Mouse (Mus musculus) fibroblast of lung, adult 2 months (primary cell): ENCODE data around the gene Tmem236.

Experiments
- DNase-seq: peaks from one replicate; pipeline ENCODE4 v3.0.0-alpha.2; 2011; ENCODE audit warnings: low read depth

The Tmem236 gene

DNA sequence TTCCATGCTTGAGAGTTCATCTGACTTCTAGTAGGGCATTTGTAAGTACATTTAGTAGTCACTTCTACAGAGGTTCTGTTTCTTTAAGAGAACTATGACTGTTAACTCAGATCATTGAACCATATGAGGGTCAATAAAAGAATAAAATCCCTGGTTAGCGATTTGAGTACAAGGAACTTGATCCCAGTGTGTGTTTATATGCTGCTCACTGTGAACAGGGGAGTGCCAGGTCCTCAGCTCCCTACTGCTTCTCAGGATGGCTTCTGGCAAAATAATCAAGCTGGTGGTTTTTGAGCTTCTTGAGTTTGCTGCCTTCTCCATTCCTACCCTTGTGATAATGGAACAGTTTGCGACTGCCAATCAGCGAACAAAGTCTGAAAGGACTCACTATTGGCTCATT is at the start of gene Tmem236:
TSS of gene Tmem236 (plus strand) at position 190 of the 400 bp plus-strand sequence.
- DNase-seq, result no peak

DNA sequence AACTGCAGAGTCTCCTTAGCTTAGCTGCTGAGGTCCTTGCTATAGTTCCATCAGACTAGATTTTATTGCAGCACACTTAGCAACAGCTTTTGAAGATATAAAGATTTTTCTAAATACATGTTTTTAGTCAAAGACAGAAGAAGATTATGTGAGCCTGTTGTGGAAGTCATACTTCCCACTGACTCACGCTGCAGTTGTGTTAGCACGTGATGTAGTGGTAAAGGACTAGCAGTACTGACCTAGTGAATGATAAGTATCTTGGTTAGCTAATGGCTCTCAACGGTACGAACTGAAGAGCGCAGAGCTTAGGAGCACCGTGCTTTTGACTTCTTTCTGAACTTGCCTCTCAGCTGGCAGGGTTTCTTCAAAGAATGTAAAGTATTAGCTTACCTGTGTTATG is 47.9 kb upstream of the Tmem236 start:
- DNase-seq, result no peak

DNA sequence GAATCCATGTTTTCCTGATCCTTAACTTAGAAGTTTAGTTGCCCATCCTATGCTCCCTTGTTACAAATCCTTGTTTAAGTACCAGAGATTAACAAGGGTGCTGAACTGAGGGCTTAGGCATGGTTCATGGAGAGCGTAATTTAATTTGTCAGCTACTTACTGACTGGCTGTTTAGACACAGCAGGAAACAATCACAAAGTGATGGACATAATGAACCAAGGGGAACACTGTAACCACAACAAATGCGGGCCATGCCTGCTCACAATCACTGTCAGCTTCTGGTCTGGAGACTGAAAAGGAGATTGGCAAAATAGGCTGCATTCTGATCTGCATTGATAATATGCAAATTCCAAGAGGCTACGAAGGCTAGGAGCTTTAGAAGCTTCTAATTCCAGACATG is 46.7 kb upstream of the Tmem236 start:
- no peak for DNase-seq

- no peak for DNase-seq
These were observed 43.5 kb upstream of the Tmem236 start for GRCm38 (mm10) chr2:14130641-14131339.

DNA sequence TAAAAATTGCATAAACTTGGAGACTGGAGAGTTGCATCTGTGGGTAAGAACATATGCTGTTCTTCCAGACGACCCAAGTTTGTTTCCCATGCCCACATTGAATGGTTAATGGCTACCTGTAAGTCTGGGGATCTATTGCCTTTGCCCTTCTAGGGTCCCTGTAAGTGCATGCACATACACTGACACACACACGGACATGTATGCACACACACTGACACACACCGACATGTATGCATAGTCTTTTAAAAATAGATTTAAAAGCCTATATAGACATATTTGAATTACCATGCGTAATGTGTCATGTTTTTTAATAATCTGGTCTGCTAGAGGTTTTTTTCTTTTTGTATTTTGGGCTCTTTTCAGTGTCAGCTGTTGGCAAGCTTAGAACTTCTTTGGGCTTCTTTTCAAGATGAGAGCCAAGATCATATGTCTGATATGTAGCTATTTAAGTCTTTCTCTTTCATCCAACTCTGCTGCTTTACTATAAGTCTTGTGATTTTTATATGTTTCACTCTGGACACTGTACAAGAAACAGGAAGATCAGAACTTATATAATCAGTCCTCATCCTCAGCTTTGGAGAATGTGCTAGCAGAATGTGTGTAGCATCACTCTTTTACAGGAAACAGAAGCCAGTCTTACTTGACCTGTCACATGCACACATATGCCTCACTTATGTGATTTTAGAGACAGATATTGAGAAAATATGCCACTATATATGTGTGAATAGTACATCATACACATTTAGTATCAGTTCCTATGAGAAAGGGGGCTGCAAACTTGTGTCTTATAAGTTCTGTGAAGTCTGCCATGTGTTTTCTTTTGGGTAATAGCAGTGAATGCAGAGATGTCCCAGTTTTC is 41.6 kb upstream of the Tmem236 start:
- DNase-seq, result no peak

DNA sequence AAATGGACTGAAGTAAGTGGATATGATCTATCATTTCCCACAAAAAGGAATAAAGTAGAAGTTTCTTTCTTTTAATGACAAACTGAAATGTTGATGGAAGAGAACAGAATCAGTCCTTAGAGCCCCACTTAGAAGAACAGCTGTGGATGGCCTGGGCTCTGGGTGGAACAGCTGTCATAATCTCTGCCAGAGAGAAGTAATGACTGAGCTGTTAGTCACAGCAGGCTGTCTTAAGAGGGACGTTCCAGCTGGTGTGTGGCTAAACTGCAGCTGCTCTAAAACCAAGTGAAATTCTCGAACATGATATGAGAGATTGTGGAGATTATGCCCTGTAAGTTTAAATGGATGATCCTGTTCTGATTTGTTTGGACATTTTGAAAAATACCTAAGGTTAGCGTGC is 37.4 kb upstream of the Tmem236 start:
- DNase-seq, result peak; percentile 16

- no peak for DNase-seq
These were observed 34.7 kb upstream of the Tmem236 start for GRCm38 (mm10) chr2:14139590-14139989.

DNA sequence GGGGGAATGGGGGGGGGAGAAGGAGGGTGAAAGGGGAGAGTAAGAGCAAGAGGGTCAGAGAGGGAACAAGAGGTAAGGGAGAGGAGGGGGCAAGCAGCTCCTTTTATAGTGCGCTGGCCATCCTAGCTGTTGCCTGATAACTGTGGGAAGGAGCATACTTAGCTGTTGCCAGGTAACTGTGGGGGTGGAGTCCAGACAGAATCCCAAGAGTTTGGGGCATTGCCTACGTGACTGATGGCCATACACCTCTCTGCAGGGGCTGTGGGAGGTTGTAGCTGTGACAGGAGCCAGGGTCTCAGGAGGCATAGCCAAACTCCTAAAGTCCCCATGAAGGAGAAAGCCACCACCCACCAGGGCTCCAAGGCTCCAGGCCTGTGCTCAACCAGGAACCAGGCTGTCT is 34.3 kb upstream of the Tmem236 start:
- no peak for DNase-seq

DNA sequence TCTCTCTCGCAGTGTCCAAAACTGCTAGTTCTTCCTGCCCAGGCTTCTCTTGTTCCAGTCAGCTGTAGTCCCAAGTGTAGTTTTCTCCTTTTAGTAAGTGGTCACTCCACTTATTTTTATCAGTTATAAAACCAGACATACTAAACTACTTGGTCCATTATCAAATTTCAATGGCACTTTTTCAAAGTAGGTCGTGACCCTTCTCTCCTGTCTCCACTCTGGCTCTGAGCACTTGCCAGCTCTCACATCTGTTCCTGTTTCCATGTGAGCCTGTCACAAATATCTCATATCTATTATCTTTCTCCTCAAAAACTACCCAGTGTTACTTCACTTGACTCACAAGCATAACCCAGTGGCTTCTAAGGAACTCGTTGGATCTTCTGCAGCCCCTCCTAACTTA is 29.0 kb upstream of the Tmem236 start:
- no peak for DNase-seq

GRCm38 (mm10) chr2:14146913-14147312 is 27.4 kb upstream of the Tmem236 start:
- no peak for DNase-seq

DNA sequence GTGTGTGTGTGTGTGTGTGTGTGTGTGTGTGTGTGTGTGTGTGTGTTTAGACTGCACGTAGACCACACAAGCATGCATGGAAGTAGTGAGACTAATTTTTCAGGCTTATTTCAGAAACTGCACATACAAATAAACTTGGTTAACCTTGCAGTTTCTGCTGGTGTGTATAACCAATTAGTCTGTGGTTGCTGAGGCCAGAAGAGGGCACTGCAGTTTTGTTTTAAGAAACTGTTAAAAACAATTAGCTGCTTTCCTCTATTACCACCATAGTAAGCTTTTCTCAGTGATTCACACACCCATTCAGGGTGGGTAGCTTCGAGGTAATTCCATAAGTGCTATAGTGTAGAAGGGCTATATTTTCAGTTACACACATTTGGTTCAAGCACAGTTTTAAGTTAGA is 23.5 kb upstream of the Tmem236 start:
- DNase-seq, result no peak

GRCm38 (mm10) chr2:14151854-14152253 is 22.5 kb upstream of the Tmem236 start:
- DNase-seq, result no peak

DNA sequence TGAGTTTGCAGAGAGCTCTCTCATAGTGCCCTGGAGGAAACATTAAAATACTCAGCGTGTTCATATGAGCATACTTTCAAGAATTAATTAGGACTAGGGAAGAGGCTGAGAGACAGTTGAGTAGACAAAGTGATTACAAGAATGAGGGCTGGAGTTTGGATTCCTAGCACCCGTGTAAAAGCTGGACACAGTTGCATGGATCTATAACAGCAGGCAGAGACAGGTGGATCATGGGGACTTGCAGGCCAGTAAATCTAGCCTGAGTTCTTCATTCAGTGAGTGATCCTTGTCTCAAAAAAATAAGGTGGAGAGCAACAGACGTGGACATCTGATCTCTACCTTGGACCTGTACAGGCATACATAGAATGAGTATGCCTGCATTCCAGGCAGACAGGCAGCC is 15.3 kb upstream of the Tmem236 start:
- no peak for DNase-seq

DNA sequence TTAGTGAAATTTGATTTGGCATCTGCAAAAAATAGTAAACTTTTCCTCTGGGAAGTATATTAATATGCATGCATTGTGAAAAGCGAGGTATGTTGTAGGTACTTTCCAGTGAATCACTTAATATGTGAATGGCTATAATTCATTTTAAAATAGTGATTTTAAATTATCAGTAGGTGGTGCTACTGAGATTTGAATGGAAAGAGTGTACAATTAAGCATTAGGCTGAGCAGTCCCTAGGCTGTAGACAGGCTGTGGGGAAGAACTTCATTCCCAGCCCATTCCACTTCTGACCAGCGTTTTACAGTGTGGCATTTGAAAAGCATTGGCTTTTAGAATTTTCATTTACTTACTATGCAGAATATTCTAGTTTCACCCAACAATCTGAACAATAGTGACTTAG is 14.6 kb upstream of the Tmem236 start:
- no peak for DNase-seq

- DNase-seq, result no peak
These were observed 9.8 kb upstream of the Tmem236 start for GRCm38 (mm10) chr2:14164459-14165030.

- no peak for DNase-seq
These were observed 9.3 kb upstream of the Tmem236 start for GRCm38 (mm10) chr2:14165066-14165465.

DNA sequence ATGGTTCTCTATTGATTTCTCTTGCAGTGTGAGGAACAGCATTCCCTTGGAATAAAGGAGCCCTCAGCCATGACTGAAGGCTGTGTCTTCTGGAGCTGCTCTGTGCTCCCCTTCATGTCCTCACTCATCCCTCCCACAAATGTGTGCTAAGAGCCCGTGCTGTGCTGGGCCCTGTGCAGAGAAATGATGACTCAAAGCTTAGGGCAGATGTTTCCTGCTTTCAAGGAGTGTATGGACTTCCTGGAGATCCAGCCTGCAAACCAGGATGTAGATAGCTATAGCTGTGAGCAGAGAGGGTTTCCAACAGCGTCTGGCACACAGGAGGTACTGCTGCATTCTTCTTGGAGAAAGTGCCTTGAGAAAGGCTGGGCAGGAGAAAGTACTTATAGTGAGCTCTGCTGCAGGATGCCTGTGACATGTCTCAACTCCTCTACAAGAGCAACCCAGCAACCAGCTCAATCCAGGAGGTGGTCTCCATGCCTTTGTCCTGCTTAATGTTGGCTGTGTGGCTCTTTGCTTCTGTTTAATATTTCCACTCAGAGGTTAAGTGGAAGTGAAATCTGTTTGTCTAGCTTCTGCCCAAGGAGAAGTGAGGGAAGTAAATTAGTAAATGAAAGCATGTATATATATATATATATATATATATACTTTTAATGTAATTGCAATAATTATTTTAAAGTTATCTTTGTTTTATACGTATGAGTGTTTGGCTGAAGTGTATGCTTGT is 8.5 kb upstream of the Tmem236 start:
- DNase-seq, result no peak

GRCm38 (mm10) chr2:14167721-14168120 is 6.6 kb upstream of the Tmem236 start:
- no peak for DNase-seq

DNA sequence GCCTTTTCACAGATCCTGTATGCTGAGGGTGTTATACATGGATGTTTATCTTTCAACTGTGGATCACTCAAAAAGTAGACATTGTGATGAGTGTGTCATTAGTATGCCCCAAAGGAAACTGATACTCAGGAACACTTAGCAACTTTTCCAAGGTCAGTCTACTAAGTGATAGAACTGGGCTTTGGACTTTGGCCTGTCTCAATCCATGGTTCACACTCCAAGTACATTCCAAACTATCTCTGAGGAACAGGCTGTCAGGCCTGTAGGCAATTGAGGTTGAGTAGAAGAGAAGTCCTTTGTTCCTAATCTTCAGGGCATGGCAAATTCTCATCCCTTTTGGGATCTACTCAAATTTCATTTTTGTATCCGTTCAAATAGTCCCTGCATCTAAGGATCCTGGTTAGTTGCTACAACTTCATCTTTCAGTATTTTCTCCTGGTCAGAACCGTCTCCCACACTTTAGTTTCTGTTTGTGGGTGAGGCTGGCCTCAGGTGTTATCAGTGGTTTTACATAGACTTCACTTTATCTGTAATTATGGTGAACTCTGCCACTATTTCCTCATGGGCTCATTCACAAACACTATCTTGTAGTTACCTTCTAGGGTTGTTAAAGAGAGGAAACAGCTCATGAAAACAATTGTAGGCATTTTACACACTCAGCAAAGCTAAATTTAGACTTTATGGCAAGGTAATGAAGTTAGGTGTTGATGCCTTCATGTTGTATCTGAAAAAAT is 2.3 kb downstream of the Tmem236 start:
- no peak for DNase-seq

- no peak for DNase-seq
These were observed 10.1 kb downstream of the Tmem236 start for GRCm38 (mm10) chr2:14184375-14184774.

DNA sequence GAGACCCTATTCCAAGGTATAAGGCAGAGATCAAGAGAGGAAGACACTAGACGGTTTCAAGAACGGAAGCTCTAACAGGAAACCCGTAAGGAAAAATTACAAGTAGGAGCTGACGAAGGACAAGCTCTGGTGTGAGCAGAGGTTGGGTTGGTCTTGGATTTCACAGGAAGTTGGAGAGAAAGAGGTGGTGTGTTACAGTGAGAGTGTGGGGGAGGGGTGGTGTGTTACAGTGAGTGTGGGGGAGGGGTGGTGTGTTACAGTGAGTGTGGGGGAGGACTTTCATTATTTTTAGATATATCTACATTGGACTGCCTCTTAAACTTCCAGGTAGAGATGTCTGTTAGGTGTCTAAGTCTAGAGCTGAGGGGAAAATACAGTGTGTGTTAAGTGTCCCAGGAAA is 16.4 kb downstream of the Tmem236 start:
- DNase-seq, result no peak

DNA sequence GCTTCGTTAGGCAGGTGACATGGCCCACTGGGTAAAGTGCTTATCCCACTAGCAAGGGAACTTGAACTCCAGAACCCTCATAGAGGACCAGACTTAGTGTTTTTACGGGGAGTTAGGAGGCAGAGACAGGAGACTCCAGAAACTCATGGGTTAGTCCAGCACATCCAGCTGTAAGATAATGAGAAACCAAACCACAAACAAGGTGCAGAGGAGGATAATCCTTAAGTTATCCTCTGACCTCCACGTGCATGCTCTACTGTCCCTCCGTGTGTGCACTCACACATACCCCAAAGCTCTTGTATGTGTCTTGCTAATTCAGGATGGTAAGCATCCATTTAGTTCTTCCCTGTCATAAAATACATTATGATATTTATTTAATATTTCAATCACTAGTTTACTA is 17.3 kb downstream of the Tmem236 start:
- DNase-seq, result no peak
